Mouse (Mus musculus) myocyte (in vitro differentiated cells): ENCODE results near the gene Hoxd3. TPM values are rescaled to one million over a fixed set of nuclear protein-coding genes. Genes with fewer than 3 reads are reported as not detected.

Source experiments
- H3K27me3 ChIP-seq: one replicate; pipeline ENCODE4 v1.6.1; 2011; ENCODE audit not compliant: control insufficient read depth, insufficient read depth, insufficient read length
- H3K36me3 ChIP-seq: one replicate; pipeline ENCODE4 v1.6.1; 2011; ENCODE audit not compliant: control insufficient read depth, insufficient read depth
- H3K4me2 ChIP-seq: one replicate; pipeline ENCODE4 v1.6.1; 2011; ENCODE audit warnings: low read depth, control low read depth
- H3K4me3 ChIP-seq: one replicate; pipeline ENCODE4 v1.5.1; 2011; ENCODE audit warnings: mild to moderate bottlenecking, control low read depth, moderate library complexity
- H3K79me2 ChIP-seq: one replicate; pipeline ENCODE4 v1.6.1; 2011; ENCODE audit not compliant: control insufficient read depth, insufficient read depth
- H3ac ChIP-seq: one replicate; pipeline ENCODE4 v1.6.1; 2011; ENCODE audit not compliant: control insufficient read depth, insufficient read length
- CEBPB ChIP-seq: IDR thresholded peaks from 2 replicates; pipeline ENCODE4 v1.6.1; 2011; ENCODE audit warnings: mild to moderate bottlenecking, moderate library complexity; ENCODE audit not compliant: poor library complexity, insufficient read depth, severe bottlenecking
- E2F4 ChIP-seq: IDR thresholded peaks from one replicate; pipeline ENCODE4 v1.6.1; 2011; ENCODE audit warnings: mild to moderate bottlenecking, control low read depth, moderate library complexity; ENCODE audit not compliant: insufficient read depth
- MAX ChIP-seq: IDR thresholded peaks from one replicate; pipeline ENCODE4 v1.6.1; 2011; ENCODE audit warnings: low read depth, mild to moderate bottlenecking, control low read depth
- MYOD1 ChIP-seq, 3 experiments: IDR thresholded peaks; one replicate each; pipeline ENCODE4 v1.6.1; 2011; ENCODE audit warnings: control low read depth in 2 of 3, low read depth in 2 of 3, mild to moderate bottlenecking in 2 of 3, moderate library complexity in 1 of 3; ENCODE audit not compliant: insufficient read length in 2 of 3, control insufficient read depth in 1 of 3
- MYOG ChIP-seq, 3 experiments: IDR thresholded peaks; one replicate each; pipeline ENCODE4 v1.6.1; 2011; ENCODE audit warnings: control low read depth in 2 of 3, low read depth in 2 of 3, mild to moderate bottlenecking in 2 of 3; ENCODE audit not compliant: insufficient read length in 2 of 3, control insufficient read depth in 1 of 3, insufficient read depth in 1 of 3
- POLR2A ChIP-seq: IDR thresholded peaks from one replicate; pipeline ENCODE4 v1.6.1; 2011; ENCODE audit warnings: low read depth, mild to moderate bottlenecking, control low read depth, moderate library complexity; ENCODE audit not compliant: insufficient read length
- POLR2AphosphoS2 ChIP-seq: IDR thresholded peaks from one replicate; pipeline ENCODE4 v1.6.1; 2011; ENCODE audit warnings: low read depth, control low read depth; ENCODE audit not compliant: insufficient read length
- REST ChIP-seq: IDR thresholded peaks from one replicate; pipeline ENCODE4 v1.6.1; 2011; ENCODE audit warnings: mild to moderate bottlenecking, control low read depth, moderate library complexity; ENCODE audit not compliant: insufficient read depth, insufficient read length
- SRF ChIP-seq: IDR thresholded peaks from one replicate; pipeline ENCODE4 v1.6.1; 2011; ENCODE audit warnings: low read depth; ENCODE audit not compliant: control insufficient read depth, insufficient read length
- TCF12 ChIP-seq: IDR thresholded peaks from one replicate; pipeline ENCODE4 v1.6.1; 2011; ENCODE audit warnings: mild to moderate bottlenecking, control low read depth; ENCODE audit not compliant: poor library complexity, insufficient read depth, severe bottlenecking
- TCF3 ChIP-seq: IDR thresholded peaks from one replicate; pipeline ENCODE4 v1.6.1; 2011; ENCODE audit warnings: low read depth, control low read depth; ENCODE audit not compliant: insufficient read length
- USF1 ChIP-seq: IDR thresholded peaks from one replicate; pipeline ENCODE4 v1.6.1; 2011; ENCODE audit warnings: low read depth, mild to moderate bottlenecking, control low read depth, moderate library complexity
- polyA plus RNA-seq: library from polyadenylated mRNA; unstranded; fragments of >200 nt; fragmentation: generic; extraction: Trizol; gene quantifications from one replicate; pipeline ENCODE4 v1.2.1, GENCODE M21; 2012; ENCODE audit warnings: missing spikeins

Gene Hoxd3
- polyA plus RNA-seq, 1 experiment = not detected

- peaks cover 57% of the 10 kb centered on the region for H3K27me3 ChIP-seq
- no peaks in the 10 kb centered on the region for H3K36me3 ChIP-seq
- H3K4me2 ChIP-seq = peak overlapping the region; percentile 53
- H3ac ChIP-seq = no peak overlapping the region
- no peaks in the 10 kb centered on the region for H3K79me2 ChIP-seq
- no peak for TF ChIP-seq CEBPB
- TF ChIP-seq SRF = no peak
- no peak for TF ChIP-seq REST
- TF ChIP-seq TCF12 = no peak
- H3K4me3 ChIP-seq = no peak overlapping the region
These were observed 39.9 kb upstream of the Hoxd3 start for GRCm38 (mm10) chr2:74671847-74672246.

- no peak overlapping the region for H3ac ChIP-seq
- H3K27me3 ChIP-seq = peaks cover 55% of the 10 kb centered on the region
- H3K4me2 ChIP-seq = peak overlapping the region; percentile 53
- no peaks in the 10 kb centered on the region for H3K79me2 ChIP-seq
- H3K4me3 ChIP-seq = no peak overlapping the region
- H3K36me3 ChIP-seq = no peaks in the 10 kb centered on the region
- TF ChIP-seq TCF3 (no peak), E2F4 (no peak)
These were observed 39.0 kb upstream of the Hoxd3 start for GRCm38 (mm10) chr2:74672481-74673362.

- Histone ChIP-seq H3ac (no peak overlapping the region), H3K36me3 (no peaks in the 10 kb centered on the region), H3K27me3 (peaks cover 50% of the 10 kb centered on the region), H3K4me3 (no peak overlapping the region), H3K4me2 (no peak overlapping the region), H3K79me2 (no peaks in the 10 kb centered on the region)
- TF ChIP-seq POLR2A (no peak), USF1 (no peak), CEBPB (no peak), SRF (no peak), MYOG (IDR thresholded peaks at IDR 0.05; ENCODE audit: control insufficient read depth in 1 of 3, insufficient read depth in 1 of 3, insufficient read length in 2 of 3, low read depth in 2 of 3) (no peak), POLR2AphosphoS2 (no peak), TCF12 (no peak), MAX (no peak)
These were observed 37.8 kb upstream of the Hoxd3 start for GRCm38 (mm10) chr2:74673835-74674425.

GRCm38 (mm10) chr2:74674881-74675665 lies 36.7 kb upstream of the Hoxd3 start, which contains the start of gene Hoxd12:
Gene Hoxd12, plus strand, starts transcription at chr2:74675013.
- no peak for TF ChIP-seq USF1
- no peak for TF ChIP-seq MYOG (IDR thresholded peaks at IDR 0.05; ENCODE audit: control insufficient read depth in 1 of 3, insufficient read depth in 1 of 3, insufficient read length in 2 of 3, low read depth in 2 of 3)
- TF ChIP-seq MYOD1 (IDR thresholded peaks at IDR 0.05; ENCODE audit: control insufficient read depth in 1 of 3, insufficient read length in 2 of 3, low read depth in 2 of 3) = no peak
- no peak for TF ChIP-seq CEBPB
- TF ChIP-seq POLR2AphosphoS2 = no peak
- TF ChIP-seq POLR2A = no peak
- TF ChIP-seq REST = no peak
- no peak for TF ChIP-seq TCF3
- TF ChIP-seq E2F4 = no peak
- no peak for TF ChIP-seq SRF
- no peak for TF ChIP-seq TCF12
- TF ChIP-seq MAX = no peak
- Histone ChIP-seq H3ac (no peak within 1 kb of the TSS), H3K36me3 (no peaks in the 10 kb centered on the region), H3K4me2 (no peak within 1 kb of the TSS), H3K4me3 (no peak within 1 kb of the TSS), H3K27me3 (peaks cover 58% of the 10 kb centered on the region), H3K79me2 (no peaks in the 10 kb centered on the region)

- peaks cover 63% of the 10 kb centered on the region for H3K27me3 ChIP-seq
- no peak overlapping the region for H3K4me2 ChIP-seq
- no peaks in the 10 kb centered on the region for H3K36me3 ChIP-seq
- no peak overlapping the region for H3K4me3 ChIP-seq
- TF ChIP-seq SRF (no peak), REST (no peak), POLR2AphosphoS2 (no peak)
- no peak overlapping the region for H3ac ChIP-seq
- H3K79me2 ChIP-seq = no peaks in the 10 kb centered on the region
These were observed 36.0 kb upstream of the Hoxd3 start for GRCm38 (mm10) chr2:74675666-74676282.
